Mouse (Mus musculus): ENCODE results near the gene Odf2.

GRCm38 (mm10) chr2:29846061-29846853, 42.8 kb upstream of the Odf2 start:
- TF ChIP-seq CTCF (IDR thresholded peaks at IDR 0.05), result no peak
- TF ChIP-seq EP300 (IDR thresholded peaks at IDR 0.05), result no peak
